Mouse (Mus musculus): ENCODE data around the gene Chst15. TPM values are rescaled to one million over a fixed set of nuclear protein-coding genes. Genes with fewer than 3 reads are reported as not detected.
A peak's percentile ranks its signal among the peaks of the same experiment; 100 is the strongest.

The Chst15 gene
- polyA plus RNA-seq, 1 experiment from 2014 or later: 18.3 TPM

GRCm38 (mm10) chr7:132336781-132337180 is 19.8 kb upstream of the Chst15 start:
- Histone ChIP-seq H3K36me3 (ENCODE audit: insufficient read depth) (no peaks in the 10 kb centered on the region), H3K4me3 (ENCODE audit: low read depth, low read length) (no peak overlapping the region), H3K27me3 (ENCODE audit: insufficient read depth, low read length) (no peaks in the 10 kb centered on the region), H3K4me1 (ENCODE audit: insufficient read depth) (peaks cover 11% of the 10 kb centered on the region), H3K9ac (no peak overlapping the region; the same call in 1 of the 2 replicates), H3K9me3 (ENCODE audit: low read depth, low read length) (no peaks in the 10 kb centered on the region), H3K27ac (ENCODE audit: low read depth) (no peak overlapping the region), H3K4me2 (no peak overlapping the region)
- peak; percentile 42 for DNase-seq
- 39% methylated on average over 3 of the region's 3 CpGs for WGBS
- peak; percentile 22; the same call in 1 of the 2 replicates for ATAC-seq (ENCODE audit: insufficient read depth)
- TF ChIP-seq CTCF (IDR thresholded peaks at IDR 0.05; ENCODE audit: low read depth): no peak

GRCm38 (mm10) chr7:132335367-132335766 is 18.3 kb upstream of the Chst15 start:
- Histone ChIP-seq H3K27me3 (ENCODE audit: insufficient read depth, low read length) (no peaks in the 10 kb centered on the region), H3K4me3 (ENCODE audit: low read depth, low read length) (no peak overlapping the region), H3K9ac (no peak overlapping the region), H3K27ac (ENCODE audit: low read depth) (no peak overlapping the region), H3K36me3 (ENCODE audit: insufficient read depth) (no peaks in the 10 kb centered on the region), H3K4me2 (no peak overlapping the region), H3K4me1 (ENCODE audit: insufficient read depth) (peaks cover 11% of the 10 kb centered on the region), H3K9me3 (ENCODE audit: low read depth, low read length) (no peaks in the 10 kb centered on the region)
- 88% methylated on average over 4 of the region's 4 CpGs for WGBS
- no peak for TF ChIP-seq CTCF (IDR thresholded peaks at IDR 0.05; ENCODE audit: low read depth)
- ATAC-seq (ENCODE audit: insufficient read depth) (no peak), DNase-seq (no peak)

DNA sequence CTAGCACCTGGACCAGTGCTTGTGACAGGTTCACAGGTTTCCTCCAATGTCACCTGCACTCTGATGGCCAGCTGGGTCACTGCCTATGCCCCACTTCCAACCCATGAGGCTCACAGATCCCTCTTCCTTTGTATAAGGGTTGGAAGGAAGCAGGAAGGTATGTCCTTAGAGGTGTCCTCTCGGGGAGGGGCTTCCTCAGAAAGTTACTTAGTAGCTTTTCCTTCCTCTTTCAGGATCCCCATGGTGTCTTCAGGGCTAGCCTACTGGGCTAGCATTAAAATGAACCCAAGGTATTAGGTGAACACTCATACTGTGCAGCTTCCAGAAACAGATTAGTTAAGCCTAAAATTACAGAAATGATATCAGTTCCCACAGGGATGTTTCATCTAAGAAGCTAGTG is 16.1 kb upstream of the Chst15 start:
- no peak overlapping the region for H3K4me3 ChIP-seq (ENCODE audit: low read depth, low read length)
- H3K27me3 ChIP-seq (ENCODE audit: insufficient read depth, low read length): no peaks in the 10 kb centered on the region

GRCm38 (mm10) chr7:132332176-132332575 is 15.1 kb upstream of the Chst15 start:
- WGBS: 50% methylated on average over 11 of the region's 11 CpGs
- H3K9me3 ChIP-seq (ENCODE audit: low read depth, low read length): no peaks in the 10 kb centered on the region
- H3K9ac ChIP-seq: no peak overlapping the region
- 0 out of 2 replicates have a peak, but pooled peaks have one; percentile 2 for TF ChIP-seq CTCF (IDR thresholded peaks at IDR 0.05; ENCODE audit: low read depth)
- peaks cover 5% of the 10 kb centered on the region for H3K4me1 ChIP-seq (ENCODE audit: insufficient read depth)
- DNase-seq: peak; percentile 66
- H3K4me2 ChIP-seq: no peak overlapping the region
- H3K27me3 ChIP-seq (ENCODE audit: insufficient read depth, low read length): no peaks in the 10 kb centered on the region
- peak overlapping the region; percentile 38; the same call in 1 of the 2 replicates for H3K27ac ChIP-seq (ENCODE audit: low read depth)
- no peaks in the 10 kb centered on the region for H3K36me3 ChIP-seq (ENCODE audit: insufficient read depth)
- no peak overlapping the region for H3K4me3 ChIP-seq (ENCODE audit: low read depth, low read length)
- ATAC-seq (ENCODE audit: insufficient read depth): 0 out of 2 replicates have a peak, but pooled peaks have one; percentile 26

More for the DNA sequence above, 16.1 kb upstream of the Chst15 start:
- TF ChIP-seq CTCF (IDR thresholded peaks at IDR 0.05; ENCODE audit: low read depth): no peak
- no peak for ATAC-seq (ENCODE audit: insufficient read depth)
- H3K27ac ChIP-seq (ENCODE audit: low read depth): no peak overlapping the region
- peaks cover 11% of the 10 kb centered on the region for H3K4me1 ChIP-seq (ENCODE audit: insufficient read depth)
- whole genome bisulfite sequencing: 72% methylated on average over 1 of the region's 1 CpGs
- no peaks in the 10 kb centered on the region for H3K36me3 ChIP-seq (ENCODE audit: insufficient read depth)
- no peak overlapping the region for H3K4me2 ChIP-seq
- DNase-seq: no peak
- H3K9ac ChIP-seq: no peak overlapping the region
- H3K9me3 ChIP-seq (ENCODE audit: low read depth, low read length): no peaks in the 10 kb centered on the region

DNA sequence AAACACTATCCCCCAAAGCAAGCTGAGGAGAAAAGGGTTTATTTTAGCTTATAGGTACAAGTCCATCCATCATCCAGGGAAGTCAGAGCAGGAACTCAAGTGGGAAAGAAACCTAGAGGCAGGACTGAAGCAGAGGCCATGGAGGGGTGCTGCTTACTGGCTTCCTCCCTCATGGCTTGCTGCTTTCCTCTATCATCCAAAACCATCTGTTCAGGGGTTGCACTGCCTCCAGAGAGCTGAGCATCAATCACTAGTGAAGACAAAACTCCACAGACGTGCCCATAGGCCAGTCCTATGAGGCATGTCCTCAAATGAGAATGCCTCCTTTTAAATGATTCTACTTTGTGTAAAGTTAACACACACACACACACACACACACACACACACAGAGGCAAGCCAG is 13.2 kb upstream of the Chst15 start:
- no peak for DNase-seq
- WGBS: 39% methylated on average over 1 of the region's 1 CpGs
- TF ChIP-seq CTCF (IDR thresholded peaks at IDR 0.05; ENCODE audit: low read depth): no peak

DNA sequence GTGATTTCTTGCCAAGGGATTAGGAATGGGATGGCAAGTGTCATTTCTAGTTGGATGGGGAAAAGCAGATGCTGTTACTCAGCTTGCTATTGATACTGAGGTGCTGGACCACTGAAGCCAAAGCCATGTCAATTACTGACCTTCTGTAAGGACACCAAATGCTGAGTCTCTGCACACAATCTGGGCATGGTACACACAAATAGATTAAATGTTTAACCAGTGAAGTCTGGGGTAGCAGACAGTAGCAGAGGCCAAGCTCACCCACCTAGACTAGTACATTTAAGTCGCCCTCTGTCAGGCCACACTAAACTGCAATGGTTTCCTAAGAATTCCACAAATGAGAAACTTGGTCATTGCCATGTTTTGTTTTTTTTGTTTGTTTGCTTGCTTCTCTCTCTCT is 11.6 kb upstream of the Chst15 start:
- ATAC-seq (ENCODE audit: insufficient read depth): no peak
- H3K4me2 ChIP-seq: no peak overlapping the region
- no peak for DNase-seq
- no peak overlapping the region for H3K27ac ChIP-seq (ENCODE audit: low read depth)
- peaks cover 7% of the 10 kb centered on the region for H3K4me1 ChIP-seq (ENCODE audit: insufficient read depth)
- no peak overlapping the region for H3K4me3 ChIP-seq (ENCODE audit: low read depth, low read length)
- no peaks in the 10 kb centered on the region for H3K9me3 ChIP-seq (ENCODE audit: low read depth, low read length)
- H3K9ac ChIP-seq: no peak overlapping the region
- no peaks in the 10 kb centered on the region for H3K27me3 ChIP-seq (ENCODE audit: insufficient read depth, low read length)
- no peaks in the 10 kb centered on the region for H3K36me3 ChIP-seq (ENCODE audit: insufficient read depth)
- WGBS: 84% methylated on average over 1 of the region's 1 CpGs
- no peak for TF ChIP-seq CTCF (IDR thresholded peaks at IDR 0.05; ENCODE audit: low read depth)

More for the DNA sequence above, 13.2 kb upstream of the Chst15 start:
- H3K36me3 ChIP-seq (ENCODE audit: insufficient read depth): no peaks in the 10 kb centered on the region
- H3K9me3 ChIP-seq (ENCODE audit: low read depth, low read length): no peaks in the 10 kb centered on the region
- ATAC-seq (ENCODE audit: insufficient read depth): no peak
- H3K27me3 ChIP-seq (ENCODE audit: insufficient read depth, low read length): no peaks in the 10 kb centered on the region
- H3K9ac ChIP-seq: no peak overlapping the region
- no peak overlapping the region for H3K4me3 ChIP-seq (ENCODE audit: low read depth, low read length)
- H3K4me2 ChIP-seq: no peak overlapping the region
- H3K27ac ChIP-seq (ENCODE audit: low read depth): no peak overlapping the region
- H3K4me1 ChIP-seq (ENCODE audit: insufficient read depth): peaks cover 5% of the 10 kb centered on the region; the same call in 1 of the 2 replicates

DNA sequence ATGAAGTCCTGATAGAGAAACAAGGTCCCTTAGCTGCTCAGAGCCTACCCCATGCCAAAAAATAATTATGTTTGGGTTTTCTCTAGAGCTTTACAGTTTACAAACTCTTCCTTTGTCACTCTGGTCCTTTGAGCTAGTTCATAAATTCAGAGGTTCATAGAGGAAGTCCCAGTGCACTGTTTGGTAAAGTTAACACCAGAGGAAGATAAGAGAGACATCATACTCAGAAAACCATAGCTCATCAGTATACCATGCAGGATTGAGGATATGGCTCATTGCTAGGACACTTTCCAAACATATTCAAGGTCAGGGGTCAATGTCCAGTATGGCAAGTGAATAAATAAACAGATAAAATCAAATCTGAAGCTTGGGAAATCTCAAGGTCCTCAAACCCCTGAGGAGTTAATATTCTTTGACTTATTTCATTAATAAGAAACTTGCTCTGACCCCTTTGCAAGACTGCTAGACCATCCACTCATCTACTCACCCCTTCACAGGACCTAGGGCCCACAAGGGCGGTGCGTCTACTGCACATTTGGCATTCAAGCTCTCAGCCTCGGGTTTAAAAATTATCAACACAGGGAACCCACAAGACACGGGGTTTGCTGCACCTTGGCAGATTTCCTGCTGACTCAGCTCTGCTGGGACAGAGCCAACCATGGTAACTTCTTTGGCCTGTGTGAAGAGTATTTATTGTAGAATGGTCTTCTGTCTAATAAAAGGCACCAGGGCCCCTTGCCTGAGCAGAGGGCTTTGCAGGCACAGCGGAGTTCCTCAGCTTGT is 8.7 kb upstream of the Chst15 start:
- ATAC-seq (ENCODE audit: insufficient read depth) (peak; percentile 59), DNase-seq (peak; percentile 85)
- H3K36me3 ChIP-seq (ENCODE audit: insufficient read depth): no peaks in the 10 kb centered on the region
- no peak overlapping the region for H3K4me3 ChIP-seq (ENCODE audit: low read depth, low read length)
- no peaks in the 10 kb centered on the region for H3K9me3 ChIP-seq (ENCODE audit: low read depth, low read length)
- H3K27me3 ChIP-seq (ENCODE audit: insufficient read depth, low read length): no peaks in the 10 kb centered on the region
- H3K9ac ChIP-seq: no peak overlapping the region
- H3K4me2 ChIP-seq: no peak overlapping the region
- no peak for TF ChIP-seq CTCF (IDR thresholded peaks at IDR 0.05; ENCODE audit: low read depth)
- WGBS: 32% methylated on average over 5 of the region's 5 CpGs
- no peak overlapping the region for H3K27ac ChIP-seq (ENCODE audit: low read depth)
- peaks cover 10% of the 10 kb centered on the region for H3K4me1 ChIP-seq (ENCODE audit: insufficient read depth)
